ENCODE assay signal across 8 mouse cellular contexts in genomic region chr3:97296941-97297552, GRCm38 (mm10). TPM values are rescaled to one million over a fixed set of nuclear protein-coding genes. Genes with fewer than 3 reads are reported as not detected.
DNase-seq lines count a peak whose midpoint lies in the region; ATAC-seq and TF ChIP-seq lines count a peak whose summit lies in the region.

No protein-coding gene starts in this region.

- peak; percentile 48 for ATAC-seq in heart, embryonic 15.5 days (replicated peaks; ENCODE audit: insufficient number of reproducible peaks, insufficient read depth, low FRiP score, low read depth)
- peak; percentile 26; the same call in 1 of the 2 replicates for ATAC-seq in kidney, postnatal 0 days (replicated peaks; ENCODE audit: low FRiP score, low read depth)
- peak; percentile 28; the same call in 1 of the 2 replicates for ATAC-seq in liver, embryonic 14.5 days (ENCODE audit: insufficient read depth)

- H3K27me3 ChIP-seq in heart, embryonic 15.5 days = no peaks in the 10 kb centered on the region
- H3K27me3 ChIP-seq in kidney, postnatal 0 days (ENCODE audit: insufficient read depth, low read length) = no peaks in the 10 kb centered on the region
- H3K27me3 ChIP-seq in liver, embryonic 14.5 days (ENCODE audit: control insufficient read depth, insufficient read depth, low read length) = no peaks in the 10 kb centered on the region
- H3K27me3 ChIP-seq in testis, adult 2 months (ENCODE audit: control insufficient read depth, insufficient read depth, low read length) = no peaks in the 10 kb centered on the region

- H3K4me3 ChIP-seq in embryonic fibroblast, embryonic 13.5 days (ENCODE audit: insufficient read depth, low read length) = peak overlapping the region; percentile 75
- H3K4me3 ChIP-seq in heart, embryonic 15.5 days = peak overlapping the region; percentile 66
- peak overlapping the region; percentile 72 for H3K4me3 ChIP-seq in kidney, postnatal 0 days (replicated peaks; ENCODE audit: low read depth, low read length)
- H3K4me3 ChIP-seq in liver, embryonic 14.5 days (ENCODE audit: insufficient read depth in 1 of 2, low read depth in 2 of 2, low read length in 2 of 2) = peak overlapping the region; percentile 49 to 67
- peak overlapping the region; percentile 79 for H3K4me3 ChIP-seq in testis, adult 2 months (ENCODE audit: control insufficient read depth, low read depth, low read length)

- 5% methylated on average over 16 of the region's 16 CpGs for WGBS in heart, embryonic 15.5 days
- WGBS in kidney, postnatal 0 days = 1% methylated on average over 15 of the region's 16 CpGs
- WGBS in liver, embryonic 14.5 days (ENCODE audit: insufficient replicate concordance) = 12% methylated on average over 16 of the region's 16 CpGs

- no peak for TF ChIP-seq EP300 in liver, embryonic 14.5 days (IDR thresholded peaks at IDR 0.05; ENCODE audit: low read depth)

- H3K9me3 ChIP-seq in heart, embryonic 15.5 days (replicated peaks) = no peaks in the 10 kb centered on the region
- no peaks in the 10 kb centered on the region for H3K9me3 ChIP-seq in kidney, postnatal 0 days (replicated peaks; ENCODE audit: low read length)
- no peaks in the 10 kb centered on the region for H3K9me3 ChIP-seq in liver, embryonic 14.5 days (ENCODE audit: control insufficient read depth, low read length)

- peak; percentile 79 for TF ChIP-seq POLR2A in embryonic fibroblast, embryonic 13.5 days (IDR thresholded peaks at IDR 0.05; ENCODE audit: low read depth, low read length)
- peak; percentile 38; the same call in 1 of the 2 replicates for TF ChIP-seq POLR2A in testis, adult 2 months (IDR thresholded peaks at IDR 0.05; ENCODE audit: control insufficient read depth, low read depth, low read length)

- TF ChIP-seq CTCF in embryonic fibroblast, embryonic 13.5 days (IDR thresholded peaks at IDR 0.05; ENCODE audit: borderline replicate concordance, insufficient read depth, low read length) = no peak
- no peak for TF ChIP-seq CTCF in kidney, postnatal 0 days (IDR thresholded peaks at IDR 0.05; ENCODE audit: low read depth)
- TF ChIP-seq CTCF in liver, embryonic 14.5 days (IDR thresholded peaks at IDR 0.05; ENCODE audit: low read depth) = 0 out of 2 replicates have a peak, but pooled peaks have one; percentile 1
- no peak for TF ChIP-seq CTCF in testis, adult 2 months (IDR thresholded peaks at IDR 0.05; ENCODE audit: control insufficient read depth, insufficient read depth, insufficient replicate concordance, low read depth, low read length)

- peak overlapping the region; percentile 80 for H3K9ac ChIP-seq in heart, embryonic 15.5 days
- H3K9ac ChIP-seq in kidney, postnatal 0 days (ENCODE audit: low read depth, low read length) = peak overlapping the region; percentile 75
- H3K9ac ChIP-seq in liver, embryonic 14.5 days (replicated peaks) = no peak overlapping the region; the same call in none of the 2 replicates

- peak overlapping the region; percentile 81 for H3K4me2 ChIP-seq in heart, embryonic 15.5 days
- H3K4me2 ChIP-seq in kidney, postnatal 0 days (ENCODE audit: low read length) = peak overlapping the region; percentile 80
- H3K4me2 ChIP-seq in liver, embryonic 14.5 days (ENCODE audit: low read depth) = peak overlapping the region; percentile 61

- peak; percentile 57 for DNase-seq in 3T3-L1 (ENCODE audit: low read depth, low spot score)
- DNase-seq in adrenal gland, postnatal 36 days = peak; percentile 52 to 65
- DNase-seq in kidney, postnatal 0 days (ENCODE audit: low spot score) = peak; percentile 69
- no peak for DNase-seq in liver, embryonic 14.5 days (ENCODE audit: low read depth in 3 of 3, low spot score in 3 of 3)
- peak; percentile 49 for DNase-seq in naive thymus-derived CD4-positive, alpha-beta T cell, adult 2 months (ENCODE audit: low read depth)

- H3K4me1 ChIP-seq in embryonic fibroblast, embryonic 13.5 days (ENCODE audit: control insufficient read depth, insufficient read depth, low read length) = 0 out of 2 replicates have a peak, but pooled peaks cover 2% of the 10 kb centered on the region
- peaks cover 31% of the 10 kb centered on the region for H3K4me1 ChIP-seq in heart, embryonic 15.5 days (replicated peaks)
- H3K4me1 ChIP-seq in kidney, postnatal 0 days (replicated peaks; ENCODE audit: insufficient read depth, low read length) = peaks cover 11% of the 10 kb centered on the region; the same call in 1 of the 2 replicates
- no peaks in the 10 kb centered on the region; a peak in 1 of 4 replicates for H3K4me1 ChIP-seq in liver, embryonic 14.5 days (replicated peaks; ENCODE audit: control insufficient read depth in 2 of 2, insufficient read depth in 2 of 2, low read length in 1 of 2)
- peaks cover 11% of the 10 kb centered on the region for H3K4me1 ChIP-seq in testis, adult 2 months (ENCODE audit: control insufficient read depth, insufficient read depth, low read length)

- H3K27ac ChIP-seq in embryonic fibroblast, embryonic 13.5 days (ENCODE audit: insufficient read depth, low read length) = no peak overlapping the region
- H3K27ac ChIP-seq in heart, embryonic 15.5 days = peak overlapping the region; percentile 94
- H3K27ac ChIP-seq in kidney, postnatal 0 days = peak overlapping the region; percentile 99
- no peak overlapping the region for H3K27ac ChIP-seq in liver, embryonic 14.5 days
- H3K27ac ChIP-seq in testis, adult 2 months (ENCODE audit: control insufficient read depth, insufficient read depth, low read depth, low read length) = peak overlapping the region; percentile 65

- H3K36me3 ChIP-seq in heart, embryonic 15.5 days = no peaks in the 10 kb centered on the region
- no peaks in the 10 kb centered on the region for H3K36me3 ChIP-seq in kidney, postnatal 0 days (ENCODE audit: insufficient read depth, low read length)
- no peaks in the 10 kb centered on the region for H3K36me3 ChIP-seq in liver, embryonic 14.5 days (replicated peaks; ENCODE audit: control insufficient read depth, insufficient read depth, low read depth)
- H3K36me3 ChIP-seq in testis, adult 2 months (ENCODE audit: control insufficient read depth, insufficient read depth, low read length) = no peaks in the 10 kb centered on the region

RNA-seq across cellular contexts. Expression of gene Bcl9, which starts 0.7 kb away (rescaled TPM):
- total RNA-seq in adrenal gland, postnatal 36 days (2021) = 10 to 100 TPM; 12.3 to 17.2 TPM
- 32.2 and 36.8 TPM in 2 replicates for polyA plus RNA-seq in embryonic fibroblast, embryonic 13.5 days (2011; ENCODE audit: insufficient read length, low read depth, missing spikeins)
- 33.0 and 33.5 TPM in 2 replicates for polyA plus RNA-seq in heart, embryonic 15.5 days (2015; fragmentation: Nextera tagmentation; extraction: Ambion mirVana)
- polyA plus RNA-seq in kidney, postnatal 0 days (2015; fragmentation: Nextera tagmentation; extraction: Ambion mirVana) = 42.0 and 43.7 TPM in 2 replicates
- 1.6 and 1.7 TPM in 2 replicates for polyA plus RNA-seq in liver, embryonic 14.5 days (2012; rRNA removed)
- polyA plus RNA-seq in liver, embryonic 14.5 days (2014; fragmentation: Nextera tagmentation; extraction: Ambion mirVana) = 2.4 and 2.6 TPM in 2 replicates
- polyA plus RNA-seq in testis, adult 2 months (2012; rRNA removed) = 8.6 and 9.1 TPM in 2 replicates

Comparison
In these comparisons a context has a peak if more than half of its experiments do, and no peak if none do; other contexts are left out.
1. DNase-seq: peak in 3T3-L1 (single experiment), adrenal gland, postnatal 36 days (2 of 2), kidney, postnatal 0 days (single experiment) and naive thymus-derived CD4-positive, alpha-beta T cell, adult 2 months (single experiment); none in liver, embryonic 14.5 days (0 of 3).
2. H3K27ac ChIP-seq: peak in heart, embryonic 15.5 days (single experiment), kidney, postnatal 0 days (single experiment) and testis, adult 2 months (single experiment); none in embryonic fibroblast, embryonic 13.5 days (single experiment) and liver, embryonic 14.5 days (single experiment).
3. Peak in every context shown above with its lines, with median percentiles within 50 percentile points of each other: H3K4me3 ChIP-seq, ATAC-seq and H3K4me2 ChIP-seq.